Mouse (Mus musculus) natural killer cell, adult 2 months (primary cell): Measurements from ENCODE around the gene Smim23.

Experiments
- DNase-seq, 2 experiments: peaks; one replicate each; pipeline ENCODE4 v3.0.0; 2022; ENCODE audit warnings: low spot score in 2 of 2

The Smim23 gene

GRCm38 (mm10) chr11:32781633-32782404, 42.6 kb downstream of the Smim23 start:
- no peak for DNase-seq

DNA sequence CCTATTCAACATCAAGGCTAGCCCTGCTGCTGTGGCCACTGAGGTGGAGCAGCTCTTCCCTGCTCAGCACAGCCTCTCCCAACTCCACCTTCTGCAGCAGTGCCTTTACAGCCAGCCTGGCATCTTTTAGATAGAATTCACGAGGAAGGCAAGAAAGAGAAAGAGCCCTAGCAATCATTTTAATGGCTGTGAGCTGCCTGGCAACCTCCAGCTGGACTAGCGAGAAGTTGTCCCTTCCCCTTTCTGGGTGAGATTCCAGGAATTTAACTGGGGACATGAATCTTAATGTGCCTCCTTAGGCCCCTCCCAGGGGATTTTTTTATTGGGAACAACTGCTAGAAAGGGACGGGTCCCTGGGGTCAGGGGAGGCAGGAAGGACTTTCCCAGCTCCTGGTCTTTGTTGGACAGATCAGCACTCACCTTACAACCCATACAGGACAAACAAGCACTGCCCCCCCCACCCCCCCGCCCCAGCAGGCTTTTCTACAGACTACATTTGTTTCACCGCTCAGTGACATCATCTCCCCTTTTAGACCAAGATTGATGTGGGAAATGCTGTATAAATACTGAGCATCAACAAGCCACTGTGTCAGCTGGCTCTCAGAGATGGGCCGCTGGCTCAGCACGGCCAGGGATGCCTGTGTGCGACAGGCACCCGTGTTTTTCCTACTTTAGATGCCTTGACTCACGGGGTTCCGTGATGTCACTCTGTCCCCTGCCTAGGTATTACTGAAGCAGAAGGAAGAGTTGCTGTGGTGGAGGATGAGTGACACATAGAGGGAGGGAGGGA, 43.5 kb downstream of the Smim23 start:
- no peak for DNase-seq

DNA sequence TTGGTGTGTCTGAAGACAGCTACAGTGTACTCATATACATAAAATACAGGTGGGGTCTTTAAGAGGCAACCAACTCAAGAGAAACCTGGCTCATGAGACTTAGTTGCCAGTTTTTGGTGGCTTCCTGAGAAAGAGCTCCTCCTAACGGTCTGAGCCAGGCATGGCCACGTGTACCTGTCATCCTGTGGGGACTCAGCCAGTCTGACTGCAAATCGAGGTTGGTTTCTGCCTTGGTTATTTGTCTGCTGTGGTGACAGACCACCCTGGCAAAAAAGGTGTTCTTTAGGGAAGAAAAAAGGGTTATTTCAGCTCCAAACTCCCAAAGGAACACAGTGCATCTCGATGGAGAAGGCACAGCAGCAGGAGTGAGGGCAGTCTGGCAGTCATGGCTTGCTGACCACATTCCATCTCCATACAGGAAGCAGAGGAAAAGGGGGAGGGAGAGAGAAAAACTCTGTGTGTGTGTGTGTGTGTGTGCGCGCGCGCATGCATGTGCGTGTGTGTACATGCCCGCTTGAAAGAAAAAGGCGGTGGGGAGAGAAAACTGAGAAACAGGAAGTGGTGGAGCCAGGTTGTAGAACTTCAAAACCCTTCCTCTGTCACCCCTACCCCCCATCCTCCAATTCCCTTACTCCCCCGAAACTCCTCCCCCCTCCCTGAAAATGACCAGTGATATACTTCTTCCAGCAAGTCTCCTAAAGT, 55.6 kb downstream of the Smim23 start:
- DNase-seq: peak; percentile 5 to 9
